Mouse (Mus musculus) c-Kit-positive CD71-negative TER-119-negative erythroid progenitor cells, embryonic 14.5 days (primary cell): ENCODE results near the gene Tlr9.

Experiments used
- DNase-seq: peaks from one replicate; pipeline ENCODE4 v3.0.0-alpha.2; 2013; ENCODE audit warnings: low read depth

Tlr9 gene

DNA sequence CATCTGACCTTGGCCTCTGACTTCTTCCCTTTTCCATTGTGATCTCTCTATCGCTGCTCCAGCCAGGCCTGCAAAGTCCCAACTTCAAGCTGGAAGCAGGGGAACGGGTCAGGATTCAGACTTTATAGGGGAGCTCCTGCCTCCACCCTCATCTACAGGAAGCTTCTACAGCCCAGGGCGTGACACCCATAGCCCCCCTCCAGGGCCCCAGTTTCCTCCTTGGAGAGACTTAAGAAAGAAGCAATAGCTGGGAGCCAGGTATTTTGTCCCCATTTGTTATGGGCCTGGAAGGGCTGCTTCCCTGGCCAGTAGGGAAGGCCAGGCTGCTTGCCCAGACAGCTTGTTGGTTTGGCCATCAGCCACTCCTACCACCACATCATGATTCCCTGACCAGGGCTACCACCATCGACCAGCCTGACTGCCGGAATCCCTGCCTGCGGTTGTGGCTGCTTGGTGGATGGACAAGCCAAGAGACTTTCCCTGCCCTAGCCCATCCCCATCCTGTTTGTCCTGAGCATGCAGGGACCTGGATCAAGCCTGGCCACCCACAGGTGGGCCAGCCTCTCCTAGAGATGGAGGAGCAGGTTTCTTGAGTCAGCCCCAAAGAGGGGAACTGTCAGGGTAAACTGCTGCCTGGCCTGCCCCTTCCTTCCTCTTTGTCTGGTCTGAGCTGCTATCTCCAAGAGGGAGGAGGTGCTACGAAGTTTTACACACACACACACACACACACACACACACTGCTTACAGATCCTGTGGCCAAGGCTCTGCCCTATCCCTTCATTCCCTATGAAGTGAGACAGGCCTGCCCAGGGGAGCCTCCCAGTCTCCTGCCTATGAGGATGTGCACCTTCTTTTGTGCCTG lies 18.2 kb upstream of the Tlr9 start:
- DNase-seq: no peak

GRCm38 (mm10) chr9:106205713-106206290 lies 16.6 kb upstream of the Tlr9 start:
- no peak for DNase-seq

- no peak for DNase-seq
Measured at GRCm38 (mm10) chr9:106206515-106206914, 15.9 kb upstream of the Tlr9 start.

DNA sequence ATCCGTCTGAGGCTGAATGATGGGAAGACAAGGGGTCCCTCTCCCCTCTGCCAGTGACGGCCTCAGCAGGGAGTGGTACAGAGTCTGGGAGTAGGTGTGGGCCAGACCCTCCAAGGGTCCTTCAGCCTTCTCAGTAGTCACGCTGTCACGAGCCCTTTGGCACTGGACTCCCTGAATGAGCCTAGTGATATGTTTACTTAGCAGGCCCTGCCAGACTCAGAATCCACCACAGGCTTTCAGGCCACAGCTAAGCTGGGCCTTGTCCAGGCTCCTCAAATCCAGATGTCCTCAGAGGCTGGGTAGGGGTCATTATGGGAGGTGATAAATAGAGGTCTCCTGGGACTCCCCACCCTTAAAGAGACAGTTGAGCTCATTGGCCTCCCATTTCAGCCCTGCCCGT lies 14.2 kb upstream of the Tlr9 start:
- no peak for DNase-seq

DNA sequence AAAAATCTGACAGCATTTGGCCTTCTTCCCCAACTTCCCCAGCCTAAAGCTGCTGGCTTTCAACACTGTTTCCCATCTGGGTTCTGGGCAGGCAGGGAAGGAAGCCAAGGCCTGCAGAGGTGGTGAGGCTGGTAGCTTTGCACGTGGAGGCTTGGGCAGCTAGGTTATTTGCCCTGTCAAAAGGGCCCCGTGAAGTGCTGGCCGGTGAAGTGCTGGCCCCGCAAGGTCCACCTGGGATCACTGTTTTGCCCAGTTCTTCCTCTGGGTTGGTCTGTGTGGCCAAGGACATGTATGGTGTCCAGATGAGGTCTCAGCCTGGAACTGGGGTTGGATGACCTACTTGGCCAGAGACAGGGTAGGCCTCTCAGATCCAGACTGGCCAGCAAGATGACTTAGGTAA lies 12.4 kb upstream of the Tlr9 start:
- no peak for DNase-seq

- no peak for DNase-seq
Measured at GRCm38 (mm10) chr9:106210853-106211609, 11.4 kb upstream of the Tlr9 start.

DNA sequence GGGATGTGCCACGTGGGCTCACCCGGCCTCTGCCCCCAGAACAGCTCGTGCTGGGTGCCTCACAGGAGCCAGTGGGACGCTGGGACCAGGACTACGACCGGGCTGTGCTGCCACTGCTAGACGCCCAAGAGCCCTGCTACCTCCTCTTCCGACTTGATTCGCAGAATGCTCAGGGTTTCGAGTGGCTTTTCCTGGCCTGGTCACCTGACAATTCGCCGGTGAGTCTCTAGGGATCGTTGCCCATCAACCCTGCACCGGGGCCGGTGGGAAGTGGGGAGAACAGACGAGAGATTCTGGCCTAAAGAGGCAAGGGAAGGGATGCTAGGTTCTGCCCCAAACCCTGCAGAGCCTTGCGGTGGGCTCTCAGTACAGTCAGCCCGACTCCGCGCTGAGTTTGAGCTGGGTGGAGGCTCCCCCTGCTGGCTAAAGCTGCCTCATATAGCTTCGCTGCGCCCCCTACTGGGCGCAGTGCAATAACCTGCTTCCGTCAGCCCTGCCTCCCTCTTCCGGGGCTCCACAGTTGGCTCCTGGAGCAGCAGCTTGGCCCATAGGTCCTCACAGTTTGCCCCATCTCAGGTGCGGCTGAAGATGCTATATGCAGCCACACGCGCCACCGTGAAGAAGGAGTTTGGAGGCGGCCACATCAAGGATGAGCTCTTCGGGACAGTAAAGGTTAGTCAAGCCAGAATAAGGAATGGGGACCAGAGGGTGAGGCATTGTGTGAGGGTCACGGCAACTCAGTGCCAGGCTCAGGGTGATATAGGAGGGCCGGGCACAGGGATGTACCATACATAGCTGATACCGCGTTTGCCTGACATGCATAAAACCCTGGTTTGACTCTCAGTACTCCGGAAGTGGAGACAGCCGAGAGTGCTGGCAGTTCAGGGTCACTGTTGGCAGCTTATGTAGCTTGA lies 10.5 kb upstream of the Tlr9 start:
- DNase-seq: peak; percentile 88

GRCm38 (mm10) chr9:106212594-106212981 lies 9.8 kb upstream of the Tlr9 start:
- DNase-seq: no peak

DNA sequence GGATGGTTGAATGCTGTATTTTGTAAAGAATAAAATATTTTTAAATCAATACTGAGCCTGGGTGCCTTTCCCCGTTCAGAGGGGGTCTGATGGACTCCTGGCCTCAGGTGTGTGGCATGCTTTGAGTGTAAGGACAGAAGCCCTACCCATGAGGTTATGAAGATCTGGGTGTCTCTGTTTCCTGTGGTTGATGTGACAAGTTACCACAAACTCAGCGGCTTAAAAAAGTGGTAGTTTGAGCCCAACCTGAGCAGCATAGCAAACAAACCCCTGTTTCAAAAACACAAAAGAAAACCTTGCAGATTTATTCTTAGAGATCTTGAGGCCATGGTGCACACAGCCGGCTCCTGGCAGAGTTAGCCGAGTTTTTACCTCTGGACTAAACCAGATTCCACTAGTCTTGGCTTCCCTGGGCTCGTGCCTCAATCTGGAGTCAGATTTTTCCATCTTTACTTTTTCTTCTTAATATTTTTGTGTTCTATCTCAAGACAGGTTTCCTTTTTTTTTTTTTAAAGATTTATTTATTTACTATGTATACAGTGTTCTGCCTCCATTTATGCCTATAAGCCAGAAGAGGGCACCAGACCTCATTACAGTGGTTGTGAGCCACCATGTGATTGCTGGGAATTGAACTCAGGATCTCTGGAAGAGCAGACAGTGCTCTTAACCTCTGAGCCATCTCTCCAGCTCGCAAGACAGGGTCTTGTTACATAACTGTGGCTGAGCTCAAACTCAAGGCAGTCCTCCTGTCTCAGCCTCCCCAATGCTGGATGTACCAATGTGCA lies 6.9 kb upstream of the Tlr9 start:
- no peak for DNase-seq

GRCm38 (mm10) chr9:106216971-106217370 lies 5.4 kb upstream of the Tlr9 start:
- DNase-seq: no peak

DNA sequence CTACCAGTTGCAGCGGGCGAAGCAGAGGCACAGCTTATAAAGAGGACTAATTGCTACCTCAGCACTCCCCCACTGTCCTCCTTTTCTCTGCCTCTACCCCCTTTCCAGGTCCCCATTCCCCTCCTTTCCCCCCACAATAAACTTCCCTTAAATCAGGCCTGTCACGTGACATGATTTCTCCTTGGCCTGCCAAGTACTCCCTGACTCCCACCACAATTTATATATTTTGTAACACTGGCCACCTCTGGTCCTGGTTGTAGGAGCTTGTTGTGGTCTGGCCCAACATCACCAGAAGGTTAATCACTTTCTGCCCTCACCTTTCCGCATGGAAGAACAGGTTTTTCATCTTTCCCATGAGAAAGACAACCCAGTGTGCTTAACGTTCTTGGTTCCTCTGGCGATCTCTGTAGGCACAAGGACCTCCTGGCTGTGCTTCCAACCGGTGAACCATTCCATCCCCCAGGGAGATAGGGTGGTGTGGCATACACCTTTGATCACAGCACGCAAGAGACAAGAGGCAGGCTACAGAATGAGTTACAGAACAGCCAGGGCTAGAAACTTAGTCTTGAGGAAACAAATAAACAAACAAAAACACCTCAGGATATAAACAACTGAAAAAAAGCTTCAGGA lies 1.4 kb upstream of the Tlr9 start:
- no peak for DNase-seq

DNA sequence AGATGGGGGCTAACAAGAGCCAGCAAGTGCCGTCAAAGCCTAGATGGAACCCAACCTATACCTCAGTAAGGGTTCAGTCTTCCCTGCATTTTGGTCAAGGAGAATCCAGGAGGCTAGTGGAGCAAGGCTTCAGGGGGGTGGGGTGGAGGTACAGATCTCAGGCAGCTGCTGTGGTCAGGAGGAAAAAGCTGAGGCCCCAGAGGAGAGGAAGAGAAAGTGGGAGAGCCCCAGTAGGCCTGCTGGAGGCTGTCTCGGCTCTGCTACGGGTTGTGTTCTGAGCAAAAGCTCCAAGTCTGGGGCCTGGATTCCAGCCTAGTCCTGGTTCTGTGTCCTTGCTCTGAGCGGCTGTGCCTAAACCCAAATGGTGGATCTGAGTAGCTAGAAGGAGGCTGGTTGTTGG lies 596 bp downstream of the Tlr9 start:
- no peak for DNase-seq

- no peak for DNase-seq
Measured at GRCm38 (mm10) chr9:106225469-106226150, 3.2 kb downstream of the Tlr9 start.

DNA sequence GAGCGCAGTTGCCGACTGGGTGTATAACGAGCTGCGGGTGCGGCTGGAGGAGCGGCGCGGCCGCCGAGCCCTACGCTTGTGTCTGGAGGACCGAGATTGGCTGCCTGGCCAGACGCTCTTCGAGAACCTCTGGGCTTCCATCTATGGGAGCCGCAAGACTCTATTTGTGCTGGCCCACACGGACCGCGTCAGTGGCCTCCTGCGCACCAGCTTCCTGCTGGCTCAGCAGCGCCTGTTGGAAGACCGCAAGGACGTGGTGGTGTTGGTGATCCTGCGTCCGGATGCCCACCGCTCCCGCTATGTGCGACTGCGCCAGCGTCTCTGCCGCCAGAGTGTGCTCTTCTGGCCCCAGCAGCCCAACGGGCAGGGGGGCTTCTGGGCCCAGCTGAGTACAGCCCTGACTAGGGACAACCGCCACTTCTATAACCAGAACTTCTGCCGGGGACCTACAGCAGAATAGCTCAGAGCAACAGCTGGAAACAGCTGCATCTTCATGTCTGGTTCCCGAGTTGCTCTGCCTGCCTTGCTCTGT lies 3.8 kb downstream of the Tlr9 start:
- DNase-seq: no peak

DNA sequence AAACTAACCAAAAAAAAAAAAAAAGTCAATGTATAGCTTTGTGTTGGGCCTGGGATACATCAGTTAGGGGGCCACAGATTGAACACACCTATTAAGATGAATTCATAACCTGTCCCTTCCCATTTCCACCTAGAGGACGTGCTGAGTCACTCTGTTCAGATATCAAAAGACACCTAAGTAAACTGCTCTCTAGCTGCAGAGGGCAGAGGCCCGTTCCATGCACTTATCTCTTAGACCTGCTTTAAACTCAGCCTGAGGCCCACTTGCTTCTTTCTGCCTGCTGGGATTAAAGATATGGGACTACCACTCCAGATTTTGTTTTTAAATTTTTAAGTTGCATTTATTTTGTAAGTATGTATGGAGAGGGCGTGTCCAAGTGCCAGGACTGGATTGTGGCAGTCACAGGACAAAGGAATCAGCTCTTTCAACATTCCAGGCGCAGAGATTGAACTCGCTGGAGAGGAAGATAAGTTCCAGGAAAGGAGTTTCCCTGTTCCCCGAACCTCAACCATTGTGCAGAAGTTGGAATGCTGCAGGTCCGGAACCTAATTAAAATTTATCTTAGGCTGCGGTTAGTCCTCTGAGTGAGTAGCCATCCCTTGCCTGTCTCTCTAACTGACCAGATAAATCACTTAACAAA lies 5.5 kb downstream of the Tlr9 start:
- DNase-seq: no peak

DNA sequence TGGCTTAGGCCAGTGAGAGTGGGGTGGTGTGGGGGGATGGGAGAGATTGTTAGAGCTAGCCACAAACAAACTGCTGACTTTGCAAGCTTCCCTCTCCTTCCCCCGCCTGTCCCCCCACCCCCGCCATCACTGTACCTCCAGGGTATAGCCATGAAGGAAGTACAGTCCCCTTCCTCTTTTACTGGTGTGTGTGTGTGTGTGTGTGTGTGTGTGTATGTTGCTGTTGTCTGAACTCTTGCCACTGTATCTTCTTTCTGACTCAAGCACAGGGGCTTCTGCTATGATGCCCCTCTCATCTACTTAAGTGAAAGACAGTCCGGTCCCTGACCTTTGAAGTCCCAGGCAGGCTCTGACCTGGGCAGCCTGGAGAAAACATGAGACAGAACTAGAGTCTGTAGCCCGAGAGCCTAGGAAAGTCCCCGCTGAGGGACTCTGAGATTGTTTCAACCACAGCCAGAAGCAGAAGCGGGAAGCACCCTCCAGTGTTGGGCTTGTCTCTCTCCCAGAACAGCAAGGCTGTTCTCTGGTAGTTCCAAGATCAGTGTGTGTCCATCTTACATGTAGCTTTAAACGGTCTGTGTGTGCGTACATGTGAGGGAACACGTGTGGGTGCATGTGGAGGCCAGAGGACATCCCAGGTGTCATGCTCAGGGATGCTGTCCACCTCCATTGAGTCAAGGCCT lies 7.8 kb downstream of the Tlr9 start:
- DNase-seq: no peak

- no peak for DNase-seq
Measured at GRCm38 (mm10) chr9:106230734-106231106, 8.3 kb downstream of the Tlr9 start.

DNA sequence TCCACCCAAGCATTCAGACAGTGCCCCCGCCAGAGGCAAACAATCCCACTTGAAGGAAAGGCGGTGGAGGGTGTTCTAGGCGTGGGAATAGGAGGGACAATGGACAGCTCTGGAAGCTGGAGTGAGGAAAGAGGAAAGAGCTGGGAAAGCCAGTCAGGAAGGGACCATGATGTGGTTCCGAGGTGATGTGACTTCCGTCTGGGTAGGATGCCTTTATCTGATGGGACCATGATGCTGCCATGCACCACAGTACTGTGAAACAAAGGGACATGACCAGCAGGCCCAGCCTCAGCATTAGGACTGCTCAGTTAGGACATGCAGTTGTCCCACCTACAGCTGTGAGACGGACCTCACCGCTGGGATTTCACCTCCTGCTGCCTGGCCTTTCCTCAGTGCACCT lies 8.8 kb downstream of the Tlr9 start:
- no peak for DNase-seq

GRCm38 (mm10) chr9:106231816-106232215 lies 9.4 kb downstream of the Tlr9 start:
- DNase-seq: no peak
